Mouse (Mus musculus) liver, adult 2 months (tissue): ENCODE measurements at regions not wholly inside any gene's neighbourhood (a gene's known extent, or its start where the extent isn't known, plus 50 kb on each side); places are given as distances from the start of the nearest gene placed in this dataset.

ENCODE experiments used
- CTCF ChIP-seq: fragments of 200-500 bp; IDR thresholded peaks from 2 replicates; pipeline ENCODE4 v1.5.1; 2011; ENCODE audit warnings: low read depth, low read length, control low read depth
- POLR2A ChIP-seq: fragments of 200-500 bp; IDR thresholded peaks from 2 replicates; pipeline ENCODE4 v1.6.1; 2011; ENCODE audit warnings: low read length, control low read depth; ENCODE audit not compliant: insufficient read depth; ENCODE audit errors: extremely low read depth

DNA sequence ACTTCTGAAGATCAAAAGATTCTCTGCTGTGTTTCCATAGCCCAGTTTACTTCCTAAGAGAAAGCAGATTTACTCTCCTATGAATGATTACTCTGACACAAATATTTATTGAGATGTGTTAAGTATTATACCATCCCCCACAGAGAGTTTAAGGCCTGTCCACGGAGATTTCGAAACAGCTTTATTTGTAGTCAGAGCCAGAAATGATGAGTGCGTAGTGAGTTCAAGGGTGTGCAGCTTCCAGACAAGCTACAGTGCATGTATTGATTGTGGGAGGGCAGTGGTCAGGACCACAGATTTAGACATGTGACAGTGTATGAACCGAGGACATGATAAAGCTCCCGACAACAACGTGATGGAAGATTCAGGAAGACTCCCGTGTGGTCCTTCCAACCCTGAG lies 126.8 kb downstream of the Hlx start:
- TF ChIP-seq CTCF (no peak), POLR2A (no peak)
